Mouse (Mus musculus) ovary, postnatal 14 days (tissue): Measurements from ENCODE around the gene Gprc5d.

Experiments used
- DNase-seq: peaks from one replicate; pipeline ENCODE4 v3.0.0; 2022; ENCODE audit warnings: low spot score

Gprc5d gene

DNA sequence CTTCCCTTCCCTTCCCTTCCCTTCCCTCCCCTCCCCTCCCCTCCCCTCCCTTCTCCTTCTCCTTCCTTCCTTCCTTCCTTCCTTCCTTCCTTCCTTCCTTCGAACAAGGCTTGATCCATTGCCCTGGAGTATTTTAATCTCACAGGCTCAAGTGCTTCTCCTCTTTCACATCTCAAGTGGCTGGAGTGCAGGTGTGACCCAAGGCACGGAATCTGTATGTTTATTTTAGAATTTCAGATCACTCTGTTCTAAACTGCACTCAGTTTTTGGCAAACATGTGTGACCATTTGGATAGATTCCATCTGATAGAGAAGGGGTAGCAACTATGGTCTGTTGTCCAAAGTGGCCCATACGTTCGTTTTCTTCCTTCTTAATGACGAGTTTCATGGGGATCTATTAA is 49.9 kb downstream of the Gprc5d start:
- no peak for DNase-seq

DNA sequence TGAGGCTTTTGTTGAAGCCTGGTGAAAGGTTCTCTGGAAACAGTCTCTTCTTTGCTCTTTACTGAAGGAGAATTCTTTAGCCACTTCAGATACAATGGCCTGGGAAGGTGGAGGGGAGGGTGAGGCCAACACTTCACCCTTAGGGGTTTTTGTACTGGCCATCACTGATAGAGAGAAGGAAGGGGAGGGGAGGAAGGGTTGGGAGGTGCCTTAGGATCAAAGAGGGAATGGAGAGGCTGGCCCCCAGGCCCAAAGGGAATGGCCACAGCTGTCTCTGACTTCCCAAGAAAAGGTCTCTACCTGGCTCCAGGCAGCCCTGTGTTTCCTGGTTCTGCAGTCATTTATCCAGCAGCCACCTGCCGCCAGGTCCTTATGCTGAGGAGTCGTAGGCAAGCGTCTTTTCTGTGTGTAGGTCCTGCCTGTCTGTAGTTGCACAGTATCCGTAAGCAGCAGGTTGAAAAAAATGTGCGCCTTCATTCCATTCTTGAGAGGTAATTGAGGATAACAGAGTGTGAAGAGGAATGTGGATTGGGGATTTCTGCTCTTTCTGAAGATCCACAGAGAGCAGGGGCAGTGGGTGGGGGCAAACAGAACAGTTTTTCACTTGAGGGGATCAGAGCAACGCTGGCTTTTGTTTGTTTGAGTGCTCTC is 51.2 kb downstream of the Gprc5d start:
- no peak for DNase-seq

DNA sequence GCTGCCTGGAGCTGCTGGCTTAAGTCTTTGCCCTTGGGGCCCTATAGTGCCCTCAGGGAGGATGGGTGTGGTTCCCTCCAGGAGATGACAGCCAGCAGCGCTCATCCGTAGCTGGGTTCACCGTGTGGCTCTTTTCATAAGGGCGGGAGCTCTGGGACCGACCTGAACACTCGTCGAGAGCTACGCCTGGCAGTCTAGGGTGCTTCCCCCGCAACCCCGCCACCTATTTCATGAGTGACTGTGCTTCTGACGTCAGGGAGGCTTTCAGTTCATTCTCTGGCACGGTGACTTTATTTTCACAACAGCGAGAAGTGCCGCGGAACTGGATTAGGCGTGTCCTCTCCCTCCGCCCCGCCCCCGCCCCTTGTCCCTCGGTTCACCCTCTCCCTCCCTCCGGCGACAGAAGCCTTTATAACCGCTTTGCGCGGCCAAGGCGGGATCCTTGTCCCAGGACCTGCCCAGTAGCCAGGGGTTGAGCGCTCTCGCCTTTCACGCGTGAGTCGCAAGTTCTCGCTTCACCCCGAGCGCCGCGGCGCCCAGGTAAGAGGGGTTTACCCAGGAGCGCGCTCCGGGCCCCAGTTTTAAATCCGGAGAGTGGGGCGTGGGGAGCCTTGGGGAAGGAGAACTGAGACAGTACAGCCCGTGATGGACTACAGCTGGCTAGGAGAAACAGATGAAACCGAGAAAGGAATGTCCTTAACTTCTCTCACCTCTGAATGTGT is 52.7 kb downstream of the Gprc5d start, which contains the start of gene Gprc5a:
TSS of gene Gprc5a (plus strand) at position 416 of the 722 bp plus-strand sequence.
- DNase-seq = peak; percentile 22

DNA sequence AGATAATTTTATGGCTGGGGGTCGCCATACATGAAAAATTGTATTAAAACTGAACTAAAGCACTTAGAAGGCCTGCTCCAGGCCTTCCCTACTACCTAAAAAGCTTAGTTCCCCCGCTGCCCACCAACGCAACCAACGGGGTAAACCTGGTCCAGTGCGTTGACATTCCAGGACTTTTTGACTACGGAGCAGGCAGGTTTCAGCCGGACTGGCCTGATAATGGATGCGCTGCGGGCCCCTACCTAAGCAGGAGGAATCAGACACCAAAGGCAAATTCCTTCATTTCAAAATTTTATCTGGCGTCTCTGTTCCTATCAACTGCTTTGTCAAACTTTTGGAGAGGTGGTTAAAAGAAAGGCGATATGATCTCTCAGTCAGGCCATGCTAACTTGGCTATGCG is 53.5 kb downstream of the Gprc5d start:
- DNase-seq = no peak

DNA sequence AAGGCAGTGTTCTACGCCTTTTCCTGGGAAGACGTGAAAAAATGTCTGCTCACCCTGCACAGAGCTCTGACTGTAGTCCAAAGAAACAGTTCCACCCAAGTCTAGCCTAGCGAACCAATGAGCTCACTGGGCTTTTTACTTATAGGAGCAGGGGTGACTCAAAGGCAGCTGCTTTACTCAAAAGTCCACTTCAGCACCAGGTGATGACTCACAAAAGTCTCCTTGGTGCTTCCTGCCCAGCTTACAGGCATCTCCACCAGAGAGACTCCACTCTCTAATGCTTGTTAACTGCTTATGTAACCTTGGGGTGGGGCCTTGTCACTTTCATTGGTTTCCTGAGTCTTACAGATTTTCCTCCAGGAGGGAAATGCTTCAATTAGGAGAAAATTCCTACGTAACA is 57.4 kb downstream of the Gprc5d start:
- DNase-seq = no peak
